Mouse (Mus musculus): ENCODE results near the gene Gm20479. TPM values are rescaled to one million over a fixed set of nuclear protein-coding genes. Genes with fewer than 3 reads are reported as not detected.

The Gm20479 gene
- polyA plus RNA-seq, 1 experiment = 0.47 TPM

DNA sequence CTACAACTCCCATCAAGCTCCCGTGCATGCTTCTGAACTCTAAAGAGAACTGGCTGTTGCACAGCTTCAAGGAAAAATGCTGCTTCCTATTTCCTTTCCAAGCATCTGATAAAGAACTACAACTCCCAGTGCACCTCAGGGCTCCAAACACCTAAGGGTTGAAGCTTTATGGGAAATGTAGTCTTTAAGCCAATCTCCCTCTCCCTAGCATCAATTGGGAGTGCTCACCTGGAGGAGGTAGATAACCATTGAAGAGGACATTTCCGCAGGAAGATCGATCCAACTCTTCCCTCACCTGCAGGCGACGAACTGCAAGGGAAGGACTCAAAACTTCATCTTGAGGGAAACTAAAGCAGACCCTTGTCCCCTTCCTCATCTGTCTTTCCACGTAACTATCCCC lies 3.1 kb downstream of the Gm20479 start:
- Histone ChIP-seq H3K27ac (ENCODE audit: insufficient read depth, low read length) (no peak overlapping the region), H3K27me3 (ENCODE audit: control insufficient read depth, insufficient read depth, low read length) (no peaks in the 10 kb centered on the region), H3K4me3 (ENCODE audit: extremely low read depth, insufficient read depth, insufficient read length) (no peak overlapping the region), H3K36me3 (ENCODE audit: control insufficient read depth, insufficient read depth, low read length) (peaks cover 15% of the 10 kb centered on the region), H3K4me1 (ENCODE audit: control insufficient read depth, insufficient read depth, insufficient read length) (peaks cover 8% of the 10 kb centered on the region)
- no peak for TF ChIP-seq POLR2A (IDR thresholded peaks at IDR 0.05; ENCODE audit: low read depth, low read length)
- no peak for TF ChIP-seq CTCF (IDR thresholded peaks at IDR 0.05; ENCODE audit: extremely low read depth, insufficient read depth, insufficient read length, insufficient replicate concordance)
- no peak for DNase-seq (ENCODE audit: low read depth in 1 of 2, low spot score in 2 of 2)
- WGBS = 81% methylated on average over 6 of the region's 6 CpGs

- Histone ChIP-seq H3K4me3 (ENCODE audit: extremely low read depth, insufficient read depth, insufficient read length) (no peak overlapping the region), H3K4me1 (ENCODE audit: control insufficient read depth, insufficient read depth, insufficient read length) (no peaks in the 10 kb centered on the region), H3K36me3 (ENCODE audit: control insufficient read depth, insufficient read depth, low read length) (peaks cover 40% of the 10 kb centered on the region), H3K27me3 (ENCODE audit: control insufficient read depth, insufficient read depth, low read length) (no peaks in the 10 kb centered on the region), H3K27ac (ENCODE audit: insufficient read depth, low read length) (no peak overlapping the region)
- WGBS = 83% methylated on average over 6 of the region's 6 CpGs
- TF ChIP-seq CTCF (IDR thresholded peaks at IDR 0.05; ENCODE audit: extremely low read depth, insufficient read depth, insufficient read length, insufficient replicate concordance) (no peak), POLR2A (IDR thresholded peaks at IDR 0.05; ENCODE audit: low read depth, low read length) (no peak)
- no peak for DNase-seq (ENCODE audit: low read depth in 1 of 2, low spot score in 2 of 2)
These were observed 11.8 kb downstream of the Gm20479 start for GRCm38 (mm10) chr7:27345444-27345843.

DNA sequence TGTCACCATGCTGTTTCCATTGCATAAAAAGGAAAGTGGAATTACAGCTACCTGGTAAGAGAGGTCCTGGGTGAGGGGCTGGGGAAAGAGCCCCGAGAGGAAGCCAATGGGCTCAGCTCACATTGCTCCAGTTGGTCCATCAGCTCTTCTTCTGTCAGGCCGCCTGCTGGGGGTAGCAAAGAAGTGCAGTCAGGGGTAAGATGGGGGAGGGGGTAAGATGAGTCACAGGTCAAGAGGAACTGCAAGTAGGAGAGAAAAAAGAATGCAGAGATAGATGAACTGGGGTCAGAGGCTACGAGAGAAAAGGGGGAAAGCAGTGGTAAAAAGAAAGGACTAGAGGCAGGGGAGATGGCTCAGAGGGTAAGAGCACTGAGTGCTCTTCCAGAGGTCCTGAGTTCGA lies 14.6 kb downstream of the Gm20479 start:
- Histone ChIP-seq H3K4me1 (ENCODE audit: control insufficient read depth, insufficient read depth, insufficient read length) (0 out of 2 replicates have a peak, but pooled peaks cover under 1% of the 10 kb centered on the region), H3K36me3 (ENCODE audit: control insufficient read depth, insufficient read depth, low read length) (peaks cover 30% of the 10 kb centered on the region), H3K4me3 (ENCODE audit: extremely low read depth, insufficient read depth, insufficient read length) (no peak overlapping the region), H3K27me3 (ENCODE audit: control insufficient read depth, insufficient read depth, low read length) (peaks cover under 1% of the 10 kb centered on the region), H3K27ac (ENCODE audit: insufficient read depth, low read length) (no peak overlapping the region)
- TF ChIP-seq POLR2A (IDR thresholded peaks at IDR 0.05; ENCODE audit: low read depth, low read length) (no peak), CTCF (IDR thresholded peaks at IDR 0.05; ENCODE audit: extremely low read depth, insufficient read depth, insufficient read length, insufficient replicate concordance) (peak; percentile 9; the same call in 1 of the 2 replicates)
- no peak for DNase-seq (ENCODE audit: low read depth in 1 of 2, low spot score in 2 of 2)
- WGBS = 46% methylated on average over 4 of the region's 4 CpGs

- DNase-seq (ENCODE audit: low read depth in 1 of 2, low spot score in 2 of 2) = no peak
- no peak overlapping the region for H3K27ac ChIP-seq (ENCODE audit: insufficient read depth, low read length)
- H3K27me3 ChIP-seq (ENCODE audit: control insufficient read depth, insufficient read depth, low read length) = peaks cover 12% of the 10 kb centered on the region
- peaks cover 5% of the 10 kb centered on the region; the same call in 1 of the 2 replicates for H3K4me1 ChIP-seq (ENCODE audit: control insufficient read depth, insufficient read depth, insufficient read length)
- no peak for TF ChIP-seq POLR2A (IDR thresholded peaks at IDR 0.05; ENCODE audit: low read depth, low read length)
- no peak for TF ChIP-seq CTCF (IDR thresholded peaks at IDR 0.05; ENCODE audit: extremely low read depth, insufficient read depth, insufficient read length, insufficient replicate concordance)
- WGBS = 44% methylated on average over 7 of the region's 7 CpGs
- H3K4me3 ChIP-seq (ENCODE audit: extremely low read depth, insufficient read depth, insufficient read length) = no peak overlapping the region
- peaks cover 12% of the 10 kb centered on the region for H3K36me3 ChIP-seq (ENCODE audit: control insufficient read depth, insufficient read depth, low read length)
These were observed 17.7 kb downstream of the Gm20479 start for GRCm38 (mm10) chr7:27339519-27339918.

DNA sequence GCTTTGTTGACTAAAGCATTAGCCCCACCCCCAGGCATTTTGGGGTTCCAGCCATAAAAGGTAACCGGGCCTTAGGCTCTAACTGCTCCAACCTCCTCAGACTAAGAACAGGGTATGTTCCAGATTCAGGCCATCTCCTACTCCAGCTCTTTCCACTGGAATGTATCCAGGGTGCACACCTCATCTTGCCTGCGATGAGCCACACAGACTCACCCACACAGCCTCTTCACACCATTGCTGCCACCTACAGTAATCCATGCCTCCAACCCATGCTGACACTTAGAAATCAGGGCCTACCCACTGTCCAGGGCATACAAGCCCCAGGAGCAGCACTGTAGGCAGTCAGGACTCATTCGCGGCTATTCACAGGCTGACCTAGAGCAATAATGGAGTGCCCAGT lies 18.1 kb downstream of the Gm20479 start:
- H3K36me3 ChIP-seq (ENCODE audit: control insufficient read depth, insufficient read depth, low read length) = peaks cover 10% of the 10 kb centered on the region
- TF ChIP-seq CTCF (IDR thresholded peaks at IDR 0.05; ENCODE audit: extremely low read depth, insufficient read depth, insufficient read length, insufficient replicate concordance) = no peak
- no peak for TF ChIP-seq POLR2A (IDR thresholded peaks at IDR 0.05; ENCODE audit: low read depth, low read length)
- DNase-seq (ENCODE audit: low read depth in 1 of 2, low spot score in 2 of 2) = no peak
- WGBS = 74% methylated on average over 4 of the region's 4 CpGs
- H3K4me1 ChIP-seq (ENCODE audit: control insufficient read depth, insufficient read depth, insufficient read length) = peaks cover 5% of the 10 kb centered on the region; the same call in 1 of the 2 replicates
- H3K27ac ChIP-seq (ENCODE audit: insufficient read depth, low read length) = no peak overlapping the region
- H3K4me3 ChIP-seq (ENCODE audit: extremely low read depth, insufficient read depth, insufficient read length) = no peak overlapping the region
- H3K27me3 ChIP-seq (ENCODE audit: control insufficient read depth, insufficient read depth, low read length) = peaks cover 13% of the 10 kb centered on the region

DNA sequence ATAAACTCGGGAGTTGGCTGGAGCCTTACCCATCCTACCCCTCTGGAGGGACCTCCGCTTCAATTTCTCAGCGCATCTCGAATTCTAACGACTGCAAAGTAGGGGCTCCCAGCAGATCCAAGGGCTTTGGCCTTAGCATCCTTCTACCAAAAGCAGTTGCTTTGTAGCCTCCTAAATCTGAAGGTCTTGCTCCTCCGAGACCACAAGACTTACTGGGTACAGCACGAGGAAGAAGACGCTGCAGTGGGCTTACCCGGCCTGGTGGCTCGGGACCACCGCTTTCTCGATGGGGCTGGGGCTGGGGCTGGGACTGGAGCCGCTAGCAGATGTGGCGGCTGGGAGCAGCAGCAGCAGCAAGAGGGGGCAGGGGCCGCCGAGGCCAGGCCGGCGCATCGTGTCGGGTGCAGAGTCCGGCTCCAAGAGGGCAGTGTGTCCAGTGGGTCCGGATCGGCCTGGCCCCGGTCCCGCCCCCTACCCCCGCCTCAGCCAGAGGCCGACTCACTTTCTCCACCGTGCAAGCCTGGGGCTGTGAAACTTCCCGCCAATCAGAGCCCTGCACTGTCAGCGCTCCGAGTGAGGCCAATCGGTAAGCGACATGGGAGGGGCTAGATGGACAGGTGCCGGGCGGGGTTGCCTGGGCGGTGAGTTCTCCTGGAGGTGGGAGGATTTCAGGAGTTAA lies 19.9 kb downstream of the Gm20479 start, which contains the start of gene Ltbp4:
TSS of gene Ltbp4 (minus strand) at position 518 of the 679 bp plus-strand sequence.
- 4% methylated on average over 36 of the region's 36 CpGs for WGBS
- Histone ChIP-seq H3K27ac (ENCODE audit: insufficient read depth, low read length) (no peak within 1 kb of the TSS), H3K4me1 (ENCODE audit: control insufficient read depth, insufficient read depth, insufficient read length) (peaks cover 13% of the 10 kb centered on the region), H3K27me3 (ENCODE audit: control insufficient read depth, insufficient read depth, low read length) (peaks cover 21% of the 10 kb centered on the region), H3K36me3 (ENCODE audit: control insufficient read depth, insufficient read depth, low read length) (peaks cover 5% of the 10 kb centered on the region), H3K4me3 (ENCODE audit: extremely low read depth, insufficient read depth, insufficient read length) (no peak within 1 kb of the TSS)
- TF ChIP-seq POLR2A (IDR thresholded peaks at IDR 0.05; ENCODE audit: low read depth, low read length) = no peak
- no peak for TF ChIP-seq CTCF (IDR thresholded peaks at IDR 0.05; ENCODE audit: extremely low read depth, insufficient read depth, insufficient read length, insufficient replicate concordance)
- DNase-seq (ENCODE audit: low read depth in 1 of 2, low spot score in 2 of 2) = no peak
